Mouse (Mus musculus): Measurements from ENCODE around the gene Mid1. TPM values are rescaled to one million over a fixed set of nuclear protein-coding genes. Genes with fewer than 3 reads are reported as not detected.

Gene Mid1
- polyA plus RNA-seq, 1 experiment from 2014 or later = 4.8 TPM

DNA sequence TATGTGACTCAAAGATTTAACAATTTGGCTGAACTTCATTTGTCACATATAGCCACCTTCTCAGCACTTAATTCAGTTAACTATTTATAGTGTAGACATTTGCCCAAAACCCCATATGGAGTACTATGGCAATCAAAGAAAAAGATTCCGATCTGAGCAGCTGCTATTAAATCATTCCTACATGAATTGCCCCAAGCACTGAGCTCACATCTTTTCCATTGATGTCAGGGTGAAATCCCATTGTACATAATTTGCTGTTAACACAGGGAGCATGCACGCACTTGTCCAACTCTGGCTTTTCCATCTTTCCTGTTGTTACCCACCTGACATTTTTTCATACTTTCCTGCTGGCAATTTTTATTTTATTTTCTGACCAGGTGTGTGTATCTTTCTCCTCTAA is 237.5 kb downstream of the Mid1 start:
- no peaks in the 10 kb centered on the region for H3K9me3 ChIP-seq (ENCODE audit: control insufficient read depth, low read length)
- no peak for ATAC-seq (ENCODE audit: low read depth)
- H3K4me3 ChIP-seq (ENCODE audit: low read length) = no peak overlapping the region
- H3K36me3 ChIP-seq (ENCODE audit: control insufficient read depth, insufficient read depth, low read length) = no peaks in the 10 kb centered on the region
- H3K27ac ChIP-seq (ENCODE audit: low read length) = no peak overlapping the region
- H3K4me1 ChIP-seq (replicated peaks; ENCODE audit: control insufficient read depth, insufficient read depth, low read length) = no peaks in the 10 kb centered on the region
- H3K4me2 ChIP-seq (ENCODE audit: low read depth, low read length) = no peak overlapping the region
- 82% methylated on average over 2 of the region's 2 CpGs for WGBS
- no peaks in the 10 kb centered on the region; the same call in 1 of the 2 replicates for H3K27me3 ChIP-seq (ENCODE audit: control insufficient read depth, insufficient read depth, low read depth, low read length)
- H3K9ac ChIP-seq (ENCODE audit: low read length) = no peak overlapping the region

DNA sequence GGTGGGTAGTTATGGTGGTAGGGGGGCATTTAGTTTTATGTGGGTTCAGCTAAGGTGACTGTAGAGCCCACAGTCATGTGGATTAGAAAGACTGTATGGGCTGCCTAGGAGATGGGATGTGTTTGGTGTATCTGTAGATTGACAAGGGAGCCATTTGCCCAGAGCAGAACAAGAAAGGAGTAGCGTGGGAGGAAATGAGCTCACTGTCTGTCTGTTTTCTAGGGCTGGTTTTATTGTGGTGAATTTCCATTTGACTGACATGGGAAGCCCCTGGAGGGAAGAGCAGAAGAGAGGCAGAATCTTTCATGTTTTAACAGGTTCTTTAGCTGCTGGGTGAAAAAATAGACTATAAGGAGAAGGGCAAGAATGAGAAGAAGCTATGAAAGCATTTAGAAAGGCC is 238.4 kb downstream of the Mid1 start:
- Histone ChIP-seq H3K36me3 (ENCODE audit: control insufficient read depth, insufficient read depth, low read length) (no peaks in the 10 kb centered on the region), H3K9me3 (ENCODE audit: control insufficient read depth, low read length) (no peaks in the 10 kb centered on the region), H3K4me2 (ENCODE audit: low read depth, low read length) (no peak overlapping the region), H3K27ac (ENCODE audit: low read length) (no peak overlapping the region), H3K9ac (ENCODE audit: low read length) (no peak overlapping the region), H3K4me1 (replicated peaks; ENCODE audit: control insufficient read depth, insufficient read depth, low read length) (no peaks in the 10 kb centered on the region), H3K4me3 (ENCODE audit: low read length) (no peak overlapping the region), H3K27me3 (ENCODE audit: control insufficient read depth, insufficient read depth, low read depth, low read length) (no peaks in the 10 kb centered on the region; the same call in 1 of the 2 replicates)
- WGBS = 59% methylated on average over 1 of the region's 1 CpGs
- ATAC-seq (ENCODE audit: low read depth) = no peak

DNA sequence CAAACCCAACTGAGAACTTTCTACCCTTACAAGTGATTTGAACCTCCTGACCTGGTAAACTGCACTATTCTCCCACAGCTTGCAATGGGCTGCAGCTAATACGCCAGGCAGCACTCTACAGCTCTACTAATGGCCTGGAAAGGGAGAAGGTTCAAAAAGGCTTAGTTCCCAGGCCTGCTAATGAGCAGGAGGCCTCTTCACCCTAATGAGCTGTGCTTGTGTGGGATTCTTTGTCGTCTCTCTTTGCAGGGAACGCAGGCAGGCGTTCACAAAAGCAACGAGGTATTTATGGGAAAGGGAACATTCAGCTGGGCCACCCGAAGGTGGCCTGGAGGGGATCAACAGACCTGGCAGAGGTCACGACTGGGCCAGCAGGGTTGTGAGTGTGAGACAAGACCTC is 240.6 kb downstream of the Mid1 start:
- no peak for ATAC-seq (ENCODE audit: low read depth)
- Histone ChIP-seq H3K4me3 (ENCODE audit: low read length) (no peak overlapping the region), H3K36me3 (ENCODE audit: control insufficient read depth, insufficient read depth, low read length) (no peaks in the 10 kb centered on the region), H3K9me3 (ENCODE audit: control insufficient read depth, low read length) (no peaks in the 10 kb centered on the region), H3K27ac (ENCODE audit: low read length) (no peak overlapping the region), H3K4me2 (ENCODE audit: low read depth, low read length) (no peak overlapping the region), H3K4me1 (replicated peaks; ENCODE audit: control insufficient read depth, insufficient read depth, low read length) (no peaks in the 10 kb centered on the region), H3K27me3 (ENCODE audit: control insufficient read depth, insufficient read depth, low read depth, low read length) (no peaks in the 10 kb centered on the region; the same call in 1 of the 2 replicates), H3K9ac (ENCODE audit: low read length) (no peak overlapping the region)
- 52% methylated on average over 7 of the region's 7 CpGs for WGBS

DNA sequence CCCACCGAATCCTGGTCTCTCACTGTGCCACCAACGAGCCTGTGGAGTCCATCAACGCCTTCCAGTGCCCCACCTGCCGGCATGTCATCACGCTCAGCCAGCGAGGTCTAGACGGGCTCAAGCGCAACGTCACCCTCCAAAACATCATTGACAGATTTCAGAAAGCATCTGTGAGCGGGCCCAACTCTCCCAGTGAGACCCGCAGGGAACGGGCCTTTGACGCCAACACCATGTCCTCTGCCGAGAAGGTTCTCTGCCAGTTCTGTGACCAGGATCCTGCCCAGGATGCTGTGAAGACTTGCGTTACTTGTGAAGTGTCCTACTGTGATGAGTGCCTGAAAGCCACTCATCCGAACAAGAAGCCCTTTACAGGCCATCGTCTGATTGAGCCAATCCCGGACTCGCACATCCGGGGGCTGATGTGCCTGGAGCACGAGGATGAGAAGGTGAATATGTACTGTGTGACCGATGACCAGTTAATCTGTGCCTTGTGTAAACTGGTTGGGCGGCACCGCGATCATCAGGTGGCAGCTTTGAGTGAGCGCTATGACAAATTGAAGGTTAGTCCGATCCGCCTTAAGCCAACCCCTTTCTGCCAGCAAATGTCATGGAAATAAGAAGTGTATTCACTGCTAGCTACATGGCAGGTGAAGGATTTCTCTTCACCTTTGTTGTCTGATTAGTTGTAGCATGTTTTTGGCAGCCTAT is 242.3 kb downstream of the Mid1 start:
- Histone ChIP-seq H3K9ac (ENCODE audit: low read length) (no peak overlapping the region), H3K36me3 (ENCODE audit: control insufficient read depth, insufficient read depth, low read length) (no peaks in the 10 kb centered on the region), H3K4me1 (replicated peaks; ENCODE audit: control insufficient read depth, insufficient read depth, low read length) (no peaks in the 10 kb centered on the region), H3K4me2 (ENCODE audit: low read depth, low read length) (no peak overlapping the region), H3K4me3 (ENCODE audit: low read length) (no peak overlapping the region), H3K9me3 (ENCODE audit: control insufficient read depth, low read length) (no peaks in the 10 kb centered on the region), H3K27me3 (ENCODE audit: control insufficient read depth, insufficient read depth, low read depth, low read length) (no peaks in the 10 kb centered on the region; the same call in 1 of the 2 replicates), H3K27ac (ENCODE audit: low read length) (no peak overlapping the region)
- ATAC-seq (ENCODE audit: low read depth) = no peak
- 82% methylated on average over 28 of the region's 28 CpGs for WGBS

DNA sequence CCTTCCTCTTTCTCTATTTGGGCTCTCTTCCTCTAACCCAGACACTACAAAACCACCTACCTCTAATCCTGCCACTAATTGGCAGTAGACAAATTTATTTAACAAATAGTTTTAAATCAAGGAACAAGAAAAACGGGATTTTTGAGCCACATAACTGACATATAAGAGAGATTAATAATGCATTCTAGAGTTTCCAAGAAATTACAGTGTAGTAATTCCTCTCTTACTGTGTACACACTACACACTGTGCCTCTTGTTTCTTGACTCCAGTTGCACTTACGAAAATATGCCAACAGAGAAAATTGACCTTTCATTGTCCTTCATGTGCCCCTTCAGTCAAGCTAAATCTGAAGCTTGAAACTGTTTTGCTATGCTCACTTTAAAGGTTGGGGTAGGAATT is 245.9 kb downstream of the Mid1 start:
- H3K4me2 ChIP-seq (ENCODE audit: low read depth, low read length) = no peak overlapping the region
- no peak for ATAC-seq (ENCODE audit: low read depth)
- 53% methylated on average over 2 of the region's 2 CpGs for WGBS
- no peaks in the 10 kb centered on the region for H3K9me3 ChIP-seq (ENCODE audit: control insufficient read depth, low read length)
- H3K4me3 ChIP-seq (ENCODE audit: low read length) = no peak overlapping the region
- no peaks in the 10 kb centered on the region for H3K4me1 ChIP-seq (replicated peaks; ENCODE audit: control insufficient read depth, insufficient read depth, low read length)
- H3K36me3 ChIP-seq (ENCODE audit: control insufficient read depth, insufficient read depth, low read length) = no peaks in the 10 kb centered on the region
- H3K27ac ChIP-seq (ENCODE audit: low read length) = no peak overlapping the region
- H3K9ac ChIP-seq (ENCODE audit: low read length) = no peak overlapping the region
- H3K27me3 ChIP-seq (ENCODE audit: control insufficient read depth, insufficient read depth, low read depth, low read length) = no peaks in the 10 kb centered on the region; the same call in 1 of the 2 replicates

DNA sequence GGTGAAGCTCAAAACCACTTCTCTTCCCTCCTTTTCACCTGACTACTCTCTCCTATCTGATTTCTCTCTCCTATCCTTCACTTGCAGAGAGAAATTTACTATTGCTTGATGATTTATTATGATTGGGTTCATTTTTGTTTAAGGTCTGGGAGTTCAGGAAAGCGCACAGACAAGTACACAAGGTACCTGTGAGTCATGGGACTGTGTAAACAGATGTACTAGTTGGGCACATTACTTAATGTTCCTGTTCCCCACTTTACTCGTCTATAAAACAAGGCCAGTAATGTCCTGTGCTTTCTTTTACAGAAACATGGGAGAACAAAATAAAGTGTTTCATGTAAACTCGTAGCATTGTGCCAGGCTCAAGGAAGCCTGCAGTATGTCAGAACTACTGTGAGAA is 248.2 kb downstream of the Mid1 start:
- Histone ChIP-seq H3K9me3 (ENCODE audit: control insufficient read depth, low read length) (no peaks in the 10 kb centered on the region), H3K27ac (ENCODE audit: low read length) (no peak overlapping the region), H3K36me3 (ENCODE audit: control insufficient read depth, insufficient read depth, low read length) (no peaks in the 10 kb centered on the region), H3K4me1 (replicated peaks; ENCODE audit: control insufficient read depth, insufficient read depth, low read length) (no peaks in the 10 kb centered on the region; the same call in 1 of the 2 replicates), H3K4me2 (ENCODE audit: low read depth, low read length) (no peak overlapping the region), H3K4me3 (ENCODE audit: low read length) (no peak overlapping the region), H3K9ac (ENCODE audit: low read length) (no peak overlapping the region), H3K27me3 (ENCODE audit: control insufficient read depth, insufficient read depth, low read depth, low read length) (no peaks in the 10 kb centered on the region; the same call in 1 of the 2 replicates)
- 54% methylated on average over 3 of the region's 3 CpGs for WGBS
- ATAC-seq (ENCODE audit: low read depth) = no peak

DNA sequence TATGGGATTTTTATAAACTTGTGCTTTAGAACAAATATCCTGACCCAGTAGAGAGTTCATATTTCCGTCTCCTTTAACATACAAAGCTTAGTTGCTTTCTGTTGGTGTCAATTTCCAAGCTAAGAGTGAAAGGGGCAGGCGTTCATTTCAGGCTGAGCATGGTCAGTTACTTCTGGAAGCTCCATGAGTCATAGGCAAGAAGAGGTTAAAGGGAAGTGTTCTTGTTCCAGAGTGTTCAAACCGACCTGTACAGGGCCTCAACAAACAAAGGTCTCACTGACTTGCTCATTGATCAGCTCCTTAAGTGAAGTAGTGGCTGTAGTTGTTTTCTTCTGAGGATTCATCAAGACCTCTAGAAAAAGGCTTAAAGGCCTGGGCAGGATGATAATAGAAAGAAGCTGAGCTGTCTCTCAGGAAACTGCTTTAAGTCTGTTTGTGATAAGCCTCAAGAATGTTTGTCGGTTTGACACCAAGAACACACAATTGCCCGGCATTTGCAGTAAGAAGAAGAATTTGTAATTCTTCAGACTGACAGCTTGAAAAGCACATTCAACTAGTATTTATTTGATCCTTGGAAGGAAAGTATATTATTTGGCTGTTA is 252.2 kb downstream of the Mid1 start:
- Histone ChIP-seq H3K9me3 (ENCODE audit: control insufficient read depth, low read length) (no peaks in the 10 kb centered on the region), H3K27me3 (ENCODE audit: control insufficient read depth, insufficient read depth, low read depth, low read length) (no peaks in the 10 kb centered on the region; the same call in 1 of the 2 replicates), H3K4me1 (replicated peaks; ENCODE audit: control insufficient read depth, insufficient read depth, low read length) (no peaks in the 10 kb centered on the region; the same call in 1 of the 2 replicates), H3K9ac (ENCODE audit: low read length) (no peak overlapping the region), H3K4me2 (ENCODE audit: low read depth, low read length) (no peak overlapping the region), H3K36me3 (ENCODE audit: control insufficient read depth, insufficient read depth, low read length) (no peaks in the 10 kb centered on the region), H3K4me3 (ENCODE audit: low read length) (no peak overlapping the region), H3K27ac (ENCODE audit: low read length) (no peak overlapping the region)
- WGBS = 31% methylated on average over 5 of the region's 5 CpGs
- ATAC-seq (ENCODE audit: low read depth) = no peak

DNA sequence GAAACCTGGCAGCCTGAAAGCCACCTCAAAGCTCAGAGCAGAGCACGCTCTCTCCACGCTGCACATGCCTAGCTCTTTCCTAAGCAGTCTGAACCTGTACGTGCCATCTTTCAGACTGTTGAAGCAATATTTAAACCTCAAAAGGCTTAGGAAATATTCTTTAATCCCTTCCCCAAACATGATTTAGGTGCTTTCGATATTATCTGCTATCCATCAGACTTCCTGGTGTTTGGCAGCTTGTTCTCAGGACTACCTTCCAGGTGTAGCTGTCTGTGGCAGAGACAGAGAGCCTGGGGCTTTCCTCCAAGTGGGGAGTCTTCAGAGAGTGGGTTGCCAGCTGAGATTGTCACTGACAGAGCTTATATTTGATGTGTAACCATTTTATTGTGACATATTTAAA is 255.5 kb downstream of the Mid1 start:
- H3K4me2 ChIP-seq (ENCODE audit: low read depth, low read length) = no peak overlapping the region
- H3K27me3 ChIP-seq (ENCODE audit: control insufficient read depth, insufficient read depth, low read depth, low read length) = no peaks in the 10 kb centered on the region

DNA sequence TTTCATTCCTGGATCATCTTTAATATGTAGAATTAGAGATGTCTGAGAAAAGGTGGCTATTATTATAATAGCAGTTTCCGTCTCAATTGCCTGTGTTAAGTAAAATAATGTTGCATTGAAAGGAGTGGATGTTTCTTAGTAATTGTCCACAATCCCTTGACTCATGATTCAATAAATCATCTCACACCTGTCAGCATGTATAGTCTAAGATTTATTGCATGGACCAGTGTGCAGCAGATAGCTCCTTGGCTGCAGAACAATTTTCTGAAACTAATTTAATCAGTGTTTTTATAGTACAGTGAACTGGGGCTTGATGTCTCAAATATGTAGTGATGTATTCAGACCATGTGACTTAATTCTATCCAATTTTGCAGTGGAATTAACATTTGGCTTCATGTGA is 265.6 kb downstream of the Mid1 start:
- no peaks in the 10 kb centered on the region for H3K27me3 ChIP-seq (ENCODE audit: control insufficient read depth, insufficient read depth, low read depth, low read length)
- no peak overlapping the region for H3K9ac ChIP-seq (ENCODE audit: low read length)
- WGBS = 61% methylated on average over 1 of the region's 1 CpGs
- ATAC-seq (ENCODE audit: low read depth) = no peak
- no peak overlapping the region for H3K27ac ChIP-seq (ENCODE audit: low read length)
- H3K4me2 ChIP-seq (ENCODE audit: low read depth, low read length) = no peak overlapping the region
- H3K4me3 ChIP-seq (ENCODE audit: low read length) = no peak overlapping the region
- H3K9me3 ChIP-seq (ENCODE audit: control insufficient read depth, low read length) = no peaks in the 10 kb centered on the region
- H3K4me1 ChIP-seq (replicated peaks; ENCODE audit: control insufficient read depth, insufficient read depth, low read length) = no peaks in the 10 kb centered on the region
- no peaks in the 10 kb centered on the region for H3K36me3 ChIP-seq (ENCODE audit: control insufficient read depth, insufficient read depth, low read length)

More for the DNA sequence above, 255.5 kb downstream of the Mid1 start:
- no peak for ATAC-seq (ENCODE audit: low read depth)
- Histone ChIP-seq H3K9me3 (ENCODE audit: control insufficient read depth, low read length) (no peaks in the 10 kb centered on the region), H3K4me1 (replicated peaks; ENCODE audit: control insufficient read depth, insufficient read depth, low read length) (no peaks in the 10 kb centered on the region; the same call in 1 of the 2 replicates), H3K36me3 (ENCODE audit: control insufficient read depth, insufficient read depth, low read length) (no peaks in the 10 kb centered on the region), H3K4me3 (ENCODE audit: low read length) (no peak overlapping the region), H3K27ac (ENCODE audit: low read length) (no peak overlapping the region), H3K9ac (ENCODE audit: low read length) (no peak overlapping the region)
- 80% methylated on average over 4 of the region's 4 CpGs for WGBS
